Mouse (Mus musculus) cerebellum, postnatal 36 days (tissue): ENCODE measurements around the gene Dennd5b.
A peak's percentile ranks its signal among the peaks of the same experiment; 100 is the strongest.
"Not testable (repeated sequence)": the region's sequence is repeated elsewhere in the genome, so short reads cannot be mapped to it uniquely, and the experiment has no call there.

Experiments used
- DNase-seq, 2 experiments: peaks; one replicate each; pipeline ENCODE4 v3.0.0; 2021 to 2022; ENCODE audit warnings: mixed read lengths in 2 of 2

The Dennd5b gene

DNA sequence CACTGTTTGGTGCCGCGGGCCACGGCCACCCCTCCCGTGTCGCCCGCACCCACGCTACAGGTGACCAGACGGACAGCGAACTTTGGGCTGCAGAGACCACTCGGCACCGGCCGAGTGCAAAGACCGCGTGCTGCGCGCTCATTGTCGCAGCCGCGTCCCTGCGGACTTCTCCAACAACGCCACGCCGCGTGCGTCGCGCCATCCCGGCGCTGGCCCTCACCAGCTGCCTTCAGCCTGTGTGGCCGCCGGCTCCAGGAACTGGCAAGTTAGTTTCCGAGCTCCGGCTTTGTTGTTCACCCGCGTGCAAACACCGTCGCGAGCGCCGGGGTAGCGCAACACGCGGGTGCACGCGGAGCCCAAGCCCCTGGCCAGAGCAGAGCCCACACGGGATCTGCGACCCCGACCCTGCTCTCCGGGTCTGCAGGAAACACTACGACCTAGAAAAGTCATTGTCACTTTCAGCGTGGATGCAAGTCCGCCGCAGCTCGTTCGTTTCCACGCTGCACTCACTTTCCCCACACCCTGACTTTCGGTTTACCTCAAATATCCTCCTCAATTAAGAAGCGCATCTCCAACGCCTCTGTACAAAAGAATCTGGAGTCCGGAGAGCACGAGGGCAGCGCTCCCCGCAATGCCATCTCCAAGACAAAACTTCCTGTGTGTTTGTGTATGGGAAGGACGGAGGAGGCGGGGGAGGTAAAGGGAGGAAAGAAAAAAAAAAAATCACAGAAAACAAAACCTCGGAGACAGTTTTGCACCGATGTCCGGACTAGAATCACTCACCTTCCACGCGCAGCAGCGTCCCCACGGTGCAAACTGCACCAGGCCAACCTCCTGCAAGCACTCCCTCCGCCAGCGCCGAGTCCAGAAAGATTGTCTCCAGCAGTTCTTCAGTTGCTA lies 155.7 kb downstream of the Dennd5b start:
- peak; percentile 20 to 33 for DNase-seq

GRCm38 (mm10) chr6:148944767-148945508 lies 156.5 kb downstream of the Dennd5b start:
- peak; percentile 31 for DNase-seq

DNA sequence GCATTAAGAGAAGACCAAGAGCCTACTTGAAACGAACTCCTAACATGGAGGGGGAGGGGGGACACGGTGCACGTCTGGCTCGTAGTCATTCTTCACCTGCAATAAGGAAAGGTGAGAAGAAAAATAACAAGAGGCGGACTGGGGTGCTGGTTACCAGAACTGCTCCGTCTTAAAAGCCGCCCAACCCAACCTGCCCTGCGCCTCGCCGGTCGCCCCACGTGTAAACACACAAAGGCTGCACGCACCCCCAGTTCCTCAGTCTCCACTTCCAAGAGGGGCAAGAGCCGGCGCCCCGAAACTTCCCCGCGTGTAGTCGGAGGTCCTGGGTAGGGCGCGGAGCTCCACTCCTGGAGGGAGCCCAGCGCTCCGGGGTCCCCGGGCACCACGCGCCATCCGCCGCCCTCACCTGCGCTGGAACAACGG lies 157.1 kb downstream of the Dennd5b start:
- no peak for DNase-seq

- no peak for DNase-seq
Observed at GRCm38 (mm10) chr6:148943695-148944094, 157.8 kb downstream of the Dennd5b start.

DNA sequence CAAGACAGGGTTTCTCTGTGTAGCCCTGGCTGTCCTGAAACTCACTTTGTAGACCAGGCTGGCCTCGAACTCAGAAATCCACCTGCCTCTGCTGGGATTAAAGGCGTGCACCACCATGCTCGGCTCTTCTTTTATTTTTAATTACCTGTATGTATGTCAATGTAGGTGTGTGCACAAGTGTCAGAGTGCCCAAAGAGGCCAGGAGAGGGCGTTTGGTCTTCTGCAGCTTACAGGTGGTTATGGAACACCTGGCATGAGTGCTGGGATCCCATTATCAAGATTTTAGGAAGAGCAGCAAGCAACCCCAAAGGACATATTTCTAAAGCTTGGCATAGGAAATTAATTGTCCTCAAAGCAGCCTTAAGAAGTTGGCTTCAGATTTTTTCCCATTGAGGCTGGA lies 159.1 kb downstream of the Dennd5b start:
- DNase-seq, result no peak

DNA sequence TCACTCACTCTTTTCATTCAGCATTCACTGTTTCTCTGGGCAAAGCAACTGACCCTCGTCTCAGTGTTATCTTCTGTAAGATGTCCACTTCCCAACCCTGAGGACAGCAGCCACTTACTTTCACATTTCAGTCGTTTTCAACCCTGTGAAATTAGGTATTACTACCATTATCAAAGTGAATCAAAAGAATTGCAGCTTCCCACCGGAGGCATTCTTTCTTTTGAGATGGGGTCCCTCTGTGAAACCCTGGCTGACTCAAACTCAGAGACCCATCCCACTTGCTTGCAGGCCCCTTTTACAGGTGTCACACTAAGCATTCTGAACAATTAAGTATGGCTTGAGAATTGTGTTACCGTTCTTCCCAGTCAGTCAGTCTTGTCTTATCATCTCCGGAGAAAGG lies 159.6 kb downstream of the Dennd5b start:
- no peak for DNase-seq

DNA sequence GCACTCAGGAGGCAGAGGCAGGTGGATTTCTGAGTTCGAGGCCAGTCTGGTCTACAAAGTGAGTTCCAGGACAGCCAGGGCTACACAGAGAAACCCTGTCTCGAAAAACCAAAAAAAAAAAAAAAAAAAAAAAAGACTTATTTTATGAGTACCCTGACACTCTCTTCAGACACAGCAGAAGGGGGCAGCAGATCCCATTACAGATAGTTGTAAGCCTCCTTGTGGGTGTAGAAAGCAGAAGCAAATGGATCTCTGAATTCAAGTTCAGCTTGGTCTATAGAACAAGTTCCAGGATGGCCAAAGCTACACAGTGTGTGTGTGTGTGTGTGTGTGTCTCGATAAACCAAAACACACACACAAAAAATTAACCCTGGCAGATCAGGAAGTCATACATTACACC lies 161.1 kb downstream of the Dennd5b start:
- DNase-seq, result not testable (repeated sequence)
